Mouse (Mus musculus): ENCODE measurements around the gene Ccdc88b.
A peak's percentile ranks its signal among the peaks of the same experiment; 100 is the strongest.

The Ccdc88b gene

DNA sequence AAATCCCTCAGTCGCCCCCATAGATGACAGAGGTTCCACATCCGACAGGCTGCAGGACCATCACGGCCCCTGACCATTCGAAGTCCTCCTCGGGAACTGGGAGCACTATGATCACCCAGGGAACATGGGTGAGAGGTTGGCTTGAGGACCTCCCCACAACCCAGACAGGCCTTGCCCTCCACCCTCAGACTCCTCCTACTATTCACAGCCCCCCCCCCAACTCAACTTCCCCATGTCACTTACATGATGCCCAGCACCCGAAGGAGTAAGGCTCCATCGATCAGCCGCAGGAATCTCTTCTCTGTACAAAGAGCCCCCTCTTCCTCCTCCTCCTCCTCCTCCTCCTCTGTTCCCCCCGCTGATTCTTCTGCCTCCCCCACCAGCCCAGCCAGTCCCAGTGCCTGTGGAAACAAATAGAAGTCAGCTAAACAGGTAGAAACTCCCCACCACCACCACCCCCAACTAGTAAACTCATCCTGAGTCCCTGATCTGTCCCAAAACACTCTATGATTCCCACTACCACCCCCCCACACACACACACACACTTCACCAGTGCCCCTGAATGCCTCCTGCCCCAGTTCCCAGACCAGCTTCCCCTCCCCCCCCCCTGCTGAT lies 513 bp downstream of the Ccdc88b start:
- no peak for DNase-seq (ENCODE audit: low spot score)

DNA sequence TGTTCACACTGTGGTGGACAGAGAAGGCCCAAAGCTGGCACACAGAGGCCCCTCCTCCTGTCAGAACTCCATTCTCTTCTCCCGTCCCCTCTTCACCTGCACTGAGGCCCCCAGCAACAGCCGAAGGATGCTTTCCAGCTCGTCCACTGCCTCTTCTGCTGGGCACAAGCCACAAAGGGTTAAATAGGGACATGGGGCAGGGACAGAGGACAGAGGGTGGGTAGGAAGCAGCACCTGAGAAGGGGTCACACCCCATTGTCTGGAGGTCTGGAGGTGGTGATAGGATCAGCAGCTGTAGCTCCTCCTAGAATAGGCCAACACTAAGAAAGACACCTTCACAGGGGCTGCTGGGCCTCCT lies 1.0 kb downstream of the Ccdc88b start:
- DNase-seq (ENCODE audit: low spot score): no peak

DNA sequence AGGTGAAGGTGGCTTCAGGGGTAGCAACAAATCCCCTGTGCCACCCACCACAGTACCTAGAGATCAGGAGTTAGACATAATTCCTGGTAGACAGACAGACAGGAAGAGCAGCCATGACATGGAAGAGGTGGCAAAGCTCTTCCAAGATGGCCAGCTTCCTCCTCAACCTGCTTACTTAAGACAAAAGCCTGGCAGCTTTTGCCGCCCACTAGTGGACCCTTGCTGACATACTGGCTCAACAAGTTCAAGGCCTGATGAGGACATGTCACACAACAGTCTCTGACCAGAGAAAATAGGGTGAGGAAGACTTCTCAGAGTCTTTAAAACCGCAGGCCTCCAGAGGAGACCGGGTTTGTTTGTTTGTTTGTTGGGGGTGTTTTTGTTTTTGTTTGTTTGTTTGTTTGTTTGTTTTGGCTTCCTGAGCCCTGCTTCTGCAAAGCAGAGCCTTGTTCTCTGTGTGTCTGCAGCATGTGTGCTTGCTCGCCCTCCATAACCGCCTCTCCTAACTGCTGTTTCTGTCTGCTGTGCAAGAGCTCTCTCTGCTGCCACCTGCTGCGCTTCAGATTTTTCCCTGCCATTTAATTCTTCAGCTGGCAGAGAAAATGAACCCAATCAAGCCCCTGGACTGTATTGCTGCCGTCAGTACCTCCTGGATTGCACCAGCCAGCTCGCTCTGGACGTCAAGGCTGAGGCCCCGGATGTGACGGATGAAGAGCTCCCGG lies 1.6 kb downstream of the Ccdc88b start:
- peak; percentile 44 for DNase-seq (ENCODE audit: low spot score)

- DNase-seq (ENCODE audit: low spot score): no peak
These were observed 2.6 kb downstream of the Ccdc88b start for GRCm38 (mm10) chr19:6855225-6856031.

DNA sequence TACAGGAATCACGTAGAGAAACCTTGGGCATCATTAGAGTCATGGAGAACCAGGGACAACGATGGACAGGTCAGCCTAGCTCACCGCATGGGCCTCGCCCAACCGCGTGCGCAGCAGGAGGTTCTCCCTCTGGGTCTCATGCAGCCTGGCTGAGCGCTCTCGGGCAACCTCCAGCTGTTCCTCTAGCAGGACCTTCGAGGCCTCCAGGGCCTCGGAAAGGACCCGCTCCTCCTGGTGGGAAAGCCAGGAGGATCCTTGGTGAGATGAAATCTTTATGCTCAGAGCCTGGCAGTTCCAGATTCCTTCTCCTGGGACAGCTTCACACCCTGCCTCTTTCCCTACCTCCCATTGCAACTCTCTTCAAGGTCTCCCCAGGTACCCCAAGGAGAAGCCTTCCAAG lies 3.4 kb downstream of the Ccdc88b start:
- no peak for DNase-seq (ENCODE audit: low spot score)

- no peak for DNase-seq (ENCODE audit: low spot score)
These were observed 4.1 kb downstream of the Ccdc88b start for GRCm38 (mm10) chr19:6853903-6854302.

GRCm38 (mm10) chr19:6852393-6853305 lies 5.4 kb downstream of the Ccdc88b start:
- DNase-seq (ENCODE audit: low spot score): no peak

GRCm38 (mm10) chr19:6851497-6851896 lies 6.5 kb downstream of the Ccdc88b start:
- DNase-seq (ENCODE audit: low spot score): no peak

DNA sequence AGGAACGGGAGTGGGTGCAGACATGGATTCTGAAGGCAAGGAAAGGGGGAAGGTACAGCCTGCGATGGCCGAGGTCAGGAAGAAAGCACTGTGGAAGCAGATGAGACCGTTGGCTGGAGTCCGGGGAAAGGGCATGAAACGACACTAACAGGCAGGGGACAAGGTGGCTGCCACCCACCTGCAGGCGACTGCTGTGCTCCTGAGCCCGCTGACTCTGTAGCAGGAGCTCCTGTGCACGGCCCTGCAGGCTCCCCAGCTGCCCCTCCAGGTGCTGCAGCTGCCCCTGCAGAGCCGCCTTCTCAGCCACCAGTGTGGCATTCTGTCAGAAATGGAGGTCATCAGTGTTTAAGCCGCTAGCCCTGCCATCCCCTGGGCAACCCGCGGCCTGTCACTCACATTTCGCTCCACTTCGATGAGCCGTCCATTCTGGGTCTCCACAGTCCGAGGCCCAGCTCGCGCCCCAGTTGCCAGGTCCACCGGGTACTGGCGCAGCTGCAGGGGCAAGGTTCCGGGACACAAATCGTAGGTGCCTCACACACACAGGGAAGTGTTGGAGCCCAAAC lies 8.4 kb downstream of the Ccdc88b start:
- no peak for DNase-seq (ENCODE audit: low spot score)

DNA sequence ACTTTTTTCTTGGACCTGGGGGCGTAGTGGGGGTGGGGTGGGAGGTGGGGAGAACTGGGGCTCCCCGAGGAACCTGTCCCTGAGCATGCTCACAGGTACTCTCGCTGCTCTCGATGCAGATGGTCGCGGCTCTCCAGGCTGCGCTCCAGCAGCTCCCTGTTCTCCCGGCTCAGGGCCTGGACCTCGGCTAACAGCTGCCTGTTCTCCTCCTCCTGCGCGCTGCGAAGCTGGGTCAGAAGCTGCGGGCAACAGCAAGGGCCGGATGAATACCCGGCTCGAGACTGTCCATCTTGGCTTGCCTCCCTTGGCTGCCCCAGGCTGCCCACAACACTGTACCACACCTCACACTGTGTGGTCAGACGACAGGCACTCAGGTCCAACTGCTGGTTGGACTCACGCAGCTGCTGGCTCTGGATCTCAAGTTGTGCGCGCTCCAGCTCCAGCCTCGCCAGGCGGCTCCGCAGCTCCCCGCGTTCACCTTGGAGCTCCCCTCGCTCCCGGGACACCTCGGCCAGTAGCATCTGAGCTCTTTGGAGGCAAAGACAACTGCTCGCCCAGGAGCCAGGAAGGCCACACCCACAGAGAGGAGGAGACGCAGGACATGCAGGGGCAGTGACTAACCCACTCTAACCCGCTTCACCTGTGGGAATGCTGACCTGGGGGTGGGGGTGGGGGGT lies 10.0 kb downstream of the Ccdc88b start:
- no peak for DNase-seq (ENCODE audit: low spot score)

- no peak for DNase-seq (ENCODE audit: low spot score)
These were observed 12.0 kb downstream of the Ccdc88b start for GRCm38 (mm10) chr19:6846050-6846449.

DNA sequence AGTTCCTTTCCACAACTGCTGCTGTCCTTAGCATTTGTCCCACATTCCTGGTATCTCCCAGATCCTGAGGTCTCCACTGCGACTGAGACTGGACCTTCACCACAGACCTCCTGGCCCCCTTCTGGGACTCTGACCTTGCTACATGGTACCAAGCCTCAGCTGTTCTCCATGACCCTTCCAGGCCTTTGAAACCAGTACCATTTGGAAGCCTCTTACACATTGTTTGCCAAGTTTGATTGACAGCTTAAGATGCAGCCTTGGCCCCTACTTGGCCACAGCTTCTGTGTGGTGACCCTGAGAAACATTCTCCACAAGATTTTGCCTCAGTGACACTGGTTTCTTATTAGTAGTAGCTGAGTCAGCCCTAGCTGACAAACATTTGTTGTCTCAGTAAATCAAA lies 15.7 kb downstream of the Ccdc88b start:
- DNase-seq (ENCODE audit: low spot score): no peak

DNA sequence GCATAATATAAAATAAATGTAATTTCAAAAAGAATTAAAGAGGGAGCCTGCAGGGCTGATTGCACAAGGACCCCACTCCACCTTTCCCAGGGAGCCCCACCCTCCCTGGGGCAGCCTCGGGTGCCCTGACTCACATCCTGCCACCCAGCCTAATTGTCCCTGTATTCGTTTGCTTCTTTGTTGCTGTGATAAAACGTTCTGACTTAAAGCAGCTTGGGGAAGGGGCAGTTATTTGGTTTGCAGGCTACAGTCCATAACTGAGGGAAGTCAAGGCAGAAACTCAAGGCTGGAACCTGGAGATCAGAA lies 16.8 kb downstream of the Ccdc88b start:
- no peak for DNase-seq (ENCODE audit: low spot score)

DNA sequence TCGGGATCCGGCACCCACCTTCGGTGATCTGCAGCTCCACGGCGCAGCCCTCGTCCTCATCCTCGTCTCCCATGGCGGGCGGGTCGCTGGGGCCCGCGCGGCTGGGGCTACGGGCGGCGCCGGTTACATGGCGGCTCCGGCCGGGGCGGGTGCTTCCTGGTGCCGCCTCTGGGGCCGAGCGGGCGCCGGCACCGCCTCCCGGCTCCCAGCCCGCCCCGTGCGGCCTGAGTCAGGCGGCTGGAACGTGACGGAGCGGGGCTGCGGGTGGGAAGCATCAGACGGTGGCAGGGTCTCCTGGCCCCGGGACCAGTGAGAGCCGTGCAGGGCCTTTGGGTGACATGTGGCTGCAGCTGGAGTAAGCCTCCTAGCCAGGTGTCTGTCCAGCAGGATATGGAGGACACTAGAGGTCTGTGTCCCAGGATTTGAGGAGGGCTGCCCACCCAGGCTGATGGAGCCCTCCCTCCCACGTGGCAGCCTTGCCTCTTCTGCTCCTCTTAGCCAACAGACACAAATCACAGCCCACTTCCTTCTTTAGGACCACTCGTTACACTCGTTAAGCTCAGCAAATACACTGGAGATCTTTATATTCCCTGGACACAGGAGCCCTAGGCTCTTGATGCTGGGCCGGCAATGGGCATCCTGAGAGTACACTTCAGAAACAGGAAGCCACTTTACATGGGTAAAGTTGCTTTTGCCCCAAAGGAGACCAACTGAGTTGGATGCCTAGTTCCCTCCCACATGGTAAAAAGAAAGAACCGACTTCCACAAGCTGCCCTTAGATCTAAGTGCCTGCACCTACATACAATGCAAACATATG lies 17.3 kb downstream of the Ccdc88b start, which contains the start of gene Rps6ka4:
Gene Rps6ka4 (minus strand): TSS at position 162 of the 817 bp plus-strand sequence.
- peak; percentile 76 for DNase-seq (ENCODE audit: low spot score)

DNA sequence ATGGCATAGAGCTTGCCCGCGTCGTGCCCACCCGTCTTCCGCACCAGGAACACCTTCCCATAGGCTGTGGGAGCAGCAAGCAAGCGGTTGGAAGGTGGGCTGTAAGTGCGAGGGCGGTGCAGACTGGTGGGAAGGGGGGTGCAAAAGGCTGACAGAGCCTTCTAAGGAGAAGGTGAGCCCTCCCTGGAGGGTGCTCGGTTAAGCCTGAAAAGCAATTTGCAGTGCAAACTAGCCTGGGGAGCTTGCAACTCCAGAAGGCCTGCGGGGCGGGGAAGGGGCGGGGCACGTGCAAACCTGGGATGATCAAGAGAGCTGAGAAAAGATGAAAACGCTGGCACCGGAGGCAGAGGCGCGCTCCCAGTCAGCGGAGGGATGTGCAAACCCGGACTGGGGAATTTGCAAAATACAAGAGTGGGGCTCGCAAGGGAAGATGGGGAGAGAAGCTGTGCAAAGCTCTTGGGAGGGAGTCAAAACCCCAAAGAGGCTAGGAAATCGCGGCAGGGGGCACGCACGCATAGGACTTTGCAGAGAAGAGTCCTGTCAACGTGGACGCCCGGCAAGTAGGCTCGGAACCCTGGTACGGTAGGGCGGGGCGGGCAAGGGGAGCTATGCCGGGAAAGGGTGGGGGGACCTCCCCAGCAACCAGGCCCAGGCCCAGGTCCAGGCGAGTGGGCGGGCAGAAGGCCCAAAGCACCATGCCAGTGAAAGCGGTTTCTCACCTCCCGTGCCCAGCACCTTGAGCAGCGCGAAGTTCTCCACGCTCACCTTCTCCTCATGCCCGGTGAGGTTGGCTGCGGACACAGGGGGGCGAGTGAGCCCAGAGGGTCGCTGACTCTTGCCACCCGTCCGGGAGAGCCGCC lies 18.2 kb downstream of the Ccdc88b start:
- DNase-seq (ENCODE audit: low spot score): no peak

DNA sequence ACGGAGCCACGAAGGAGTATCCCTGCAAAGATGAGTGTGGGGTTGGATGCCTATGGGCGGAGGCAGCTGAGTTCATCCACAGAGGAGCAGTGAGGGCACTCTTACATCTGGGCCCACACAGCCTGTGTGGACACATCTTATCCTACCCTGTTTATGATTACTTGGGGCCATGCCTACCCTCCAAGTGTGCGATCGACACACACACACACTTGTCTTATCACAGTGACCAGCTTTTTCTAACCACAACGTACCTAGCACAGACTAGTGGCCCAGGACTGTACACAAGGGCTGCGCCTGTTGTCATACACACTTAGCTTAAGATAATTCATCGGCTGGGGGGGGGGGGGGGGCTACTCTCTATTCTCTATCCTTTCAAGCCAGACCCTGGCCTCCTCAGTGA lies 25.6 kb downstream of the Ccdc88b start:
- DNase-seq (ENCODE audit: low spot score): no peak

DNA sequence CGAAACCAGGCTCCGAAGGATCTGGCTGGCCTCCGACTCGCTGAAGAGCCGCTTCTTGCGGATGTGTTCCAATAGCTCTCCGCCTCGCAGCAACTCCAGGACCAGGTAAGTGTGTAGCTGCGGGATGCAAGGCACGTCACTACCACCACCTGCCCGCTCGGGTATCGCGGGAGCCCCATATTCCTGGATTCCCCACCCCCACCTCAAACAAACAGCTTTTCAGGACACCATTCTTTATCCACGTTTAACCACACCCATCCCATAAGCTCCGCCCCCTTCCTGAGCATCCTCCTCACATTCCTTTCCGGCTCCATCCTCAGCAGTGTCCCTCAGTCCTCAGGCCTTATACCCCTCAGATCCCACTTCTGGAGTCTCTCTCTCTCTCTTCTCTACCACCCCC lies 26.7 kb downstream of the Ccdc88b start:
- no peak for DNase-seq (ENCODE audit: low spot score)

- DNase-seq (ENCODE audit: low spot score): no peak
These were observed 27.3 kb downstream of the Ccdc88b start for GRCm38 (mm10) chr19:6830556-6831316.
